In the genomic region with DNA sequence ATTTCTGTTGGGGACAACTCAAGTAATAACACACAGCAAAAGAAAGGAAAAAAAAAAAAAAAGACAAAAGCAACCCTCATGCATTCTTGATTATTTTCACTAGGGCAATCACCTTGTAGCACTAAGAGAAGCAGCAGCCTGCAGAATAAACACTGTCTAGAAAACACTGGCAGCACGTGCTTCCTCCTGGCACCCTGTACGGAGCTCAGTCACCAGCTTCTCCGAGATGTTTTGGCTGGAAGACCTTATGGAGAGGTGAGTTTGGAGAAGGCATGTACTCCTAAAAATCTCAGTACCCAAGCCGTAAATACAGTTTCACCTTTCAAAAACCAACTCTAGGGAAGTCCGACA, we compare ENCODE assay signal across 8 mouse cellular contexts.
DNase-seq lines count a peak whose midpoint lies in the region; ATAC-seq lines count a peak whose summit lies in the region.

No protein-coding gene starts in this region.

- ATAC-seq in embryonic facial prominence, embryonic 15.5 days (ENCODE audit: insufficient number of reproducible peaks, low FRiP score, low TSS enrichment, low read depth): no peak
- ATAC-seq in intestine, embryonic 15.5 days: peak; percentile 57
- ATAC-seq in lung, embryonic 15.5 days (ENCODE audit: borderline replicate concordance, extremely low read depth, low FRiP score, low TSS enrichment): no peak
- ATAC-seq in neutrophil, adult 5-6 weeks (ENCODE audit: extremely low read depth, insufficient number of reproducible peaks, low FRiP score, poor library complexity, severe bottlenecking): peak; percentile 40; the same call in 1 of the 2 replicates

- H3K27ac ChIP-seq in embryonic facial prominence, embryonic 15.5 days (replicated peaks): peak overlapping the region; percentile 88
- H3K27ac ChIP-seq in intestine, embryonic 15.5 days: peak overlapping the region; percentile 86
- H3K27ac ChIP-seq in lung, embryonic 15.5 days: peak overlapping the region; percentile 93

- DNase-seq in heart, adult 8-10 months (ENCODE audit: low spot score): peak; percentile 55
- DNase-seq in heart, adult 11 months: no peak
- no peak for DNase-seq in left cerebral cortex, postnatal 10 days (ENCODE audit: extremely low spot score in 1 of 2, low spot score in 2 of 2)
- DNase-seq in embryo, embryonic 11 days: no peak

- no peaks in the 10 kb centered on the region for H3K9me3 ChIP-seq in embryonic facial prominence, embryonic 15.5 days (replicated peaks)
- no peaks in the 10 kb centered on the region for H3K9me3 ChIP-seq in intestine, embryonic 15.5 days
- no peaks in the 10 kb centered on the region for H3K9me3 ChIP-seq in lung, embryonic 15.5 days

- peak overlapping the region; percentile 56 for H3K4me2 ChIP-seq in embryonic facial prominence, embryonic 15.5 days (replicated peaks)
- H3K4me2 ChIP-seq in intestine, embryonic 15.5 days (replicated peaks): peak overlapping the region; percentile 76
- H3K4me2 ChIP-seq in lung, embryonic 15.5 days: peak overlapping the region; percentile 85

- no peaks in the 10 kb centered on the region for H3K27me3 ChIP-seq in embryonic facial prominence, embryonic 15.5 days
- H3K27me3 ChIP-seq in intestine, embryonic 15.5 days (replicated peaks): no peaks in the 10 kb centered on the region
- H3K27me3 ChIP-seq in lung, embryonic 15.5 days: no peaks in the 10 kb centered on the region

- H3K4me1 ChIP-seq in embryonic facial prominence, embryonic 15.5 days: peaks cover 17% of the 10 kb centered on the region; the same call in 1 of the 2 replicates
- H3K4me1 ChIP-seq in intestine, embryonic 15.5 days (replicated peaks): peaks cover 9% of the 10 kb centered on the region; the same call in 1 of the 2 replicates
- H3K4me1 ChIP-seq in lung, embryonic 15.5 days: peaks cover 15% of the 10 kb centered on the region

- intact Hi-C loops in left cerebral cortex, postnatal 10 days (cut with DNase I): no loop called here

- H3K36me3 ChIP-seq in embryonic facial prominence, embryonic 15.5 days: no peaks in the 10 kb centered on the region
- no peaks in the 10 kb centered on the region for H3K36me3 ChIP-seq in intestine, embryonic 15.5 days
- H3K36me3 ChIP-seq in lung, embryonic 15.5 days: no peaks in the 10 kb centered on the region

- 4% methylated on average over 5 of the region's 5 CpGs for WGBS in embryonic facial prominence, embryonic 15.5 days
- WGBS in intestine, embryonic 15.5 days: 28% methylated on average over 5 of the region's 5 CpGs
- 6% methylated on average over 5 of the region's 5 CpGs for WGBS in lung, embryonic 15.5 days

- peak overlapping the region; percentile 39 for H3K9ac ChIP-seq in embryonic facial prominence, embryonic 15.5 days
- H3K9ac ChIP-seq in intestine, embryonic 15.5 days: peak overlapping the region; percentile 45
- H3K9ac ChIP-seq in lung, embryonic 15.5 days: peak overlapping the region; percentile 62

- H3K4me3 ChIP-seq in embryonic facial prominence, embryonic 15.5 days (replicated peaks): peak overlapping the region; percentile 48
- peak overlapping the region; percentile 43 for H3K4me3 ChIP-seq in intestine, embryonic 15.5 days (replicated peaks)
- peak overlapping the region; percentile 60 for H3K4me3 ChIP-seq in lung, embryonic 15.5 days

Comparison
In these comparisons a context has a peak if more than half of its experiments do, and no peak if none do; other contexts are left out.
1. ATAC-seq: peak in intestine, embryonic 15.5 days (single experiment) and neutrophil, adult 5-6 weeks (single experiment); none in embryonic facial prominence, embryonic 15.5 days (single experiment) and lung, embryonic 15.5 days (single experiment).
2. Peak in every context shown above with its lines, with median percentiles within 50 percentile points of each other: H3K27ac ChIP-seq, H3K4me2 ChIP-seq, H3K4me3 ChIP-seq and H3K9ac ChIP-seq.